Mouse (Mus musculus): Measurements from ENCODE around the gene Ip6k3.

DNA sequence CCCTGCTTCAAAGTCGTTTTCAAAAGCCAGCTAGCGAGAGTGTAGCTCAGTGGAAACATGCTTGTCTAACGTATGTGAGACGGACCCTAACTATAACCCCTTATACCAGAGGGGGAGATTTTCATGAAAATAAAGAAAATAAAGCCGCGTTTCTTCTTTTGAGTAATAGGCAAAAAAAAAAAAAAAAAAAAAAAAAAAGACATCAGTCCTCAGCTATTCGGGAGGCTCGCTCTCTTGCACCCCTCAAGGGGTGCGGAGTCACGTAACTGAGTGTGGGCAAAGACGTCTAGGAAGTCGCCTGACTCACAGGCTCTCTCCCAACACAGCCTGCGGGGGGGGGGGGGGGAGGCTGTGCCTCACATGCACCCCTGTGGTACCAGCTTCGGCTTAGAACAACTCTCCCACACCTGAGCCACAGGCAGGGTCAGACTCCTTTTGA is 35.3 kb upstream of the Ip6k3 start:
- TF ChIP-seq MAFK (IDR thresholded peaks at IDR 0.05; ENCODE audit: insufficient read depth, low read depth, low read length) (no peak), ZNF384 (IDR thresholded peaks at IDR 0.05; ENCODE audit: low read depth, low read length) (0 out of 2 replicates have a peak, but pooled peaks have one; percentile 47), HCFC1 (IDR thresholded peaks at IDR 0.05; ENCODE audit: borderline replicate concordance, insufficient read depth, low read length) (no peak)

Measured in ES-E14 (cell line).